Mouse (Mus musculus) MN1 (cell line): ENCODE measurements around the gene Ccdc54.

Source experiments
- DNase-seq: peaks from one replicate; pipeline ENCODE4 v3.0.0-alpha.2; 2016; ENCODE audit warnings: low spot score

Ccdc54 gene

DNA sequence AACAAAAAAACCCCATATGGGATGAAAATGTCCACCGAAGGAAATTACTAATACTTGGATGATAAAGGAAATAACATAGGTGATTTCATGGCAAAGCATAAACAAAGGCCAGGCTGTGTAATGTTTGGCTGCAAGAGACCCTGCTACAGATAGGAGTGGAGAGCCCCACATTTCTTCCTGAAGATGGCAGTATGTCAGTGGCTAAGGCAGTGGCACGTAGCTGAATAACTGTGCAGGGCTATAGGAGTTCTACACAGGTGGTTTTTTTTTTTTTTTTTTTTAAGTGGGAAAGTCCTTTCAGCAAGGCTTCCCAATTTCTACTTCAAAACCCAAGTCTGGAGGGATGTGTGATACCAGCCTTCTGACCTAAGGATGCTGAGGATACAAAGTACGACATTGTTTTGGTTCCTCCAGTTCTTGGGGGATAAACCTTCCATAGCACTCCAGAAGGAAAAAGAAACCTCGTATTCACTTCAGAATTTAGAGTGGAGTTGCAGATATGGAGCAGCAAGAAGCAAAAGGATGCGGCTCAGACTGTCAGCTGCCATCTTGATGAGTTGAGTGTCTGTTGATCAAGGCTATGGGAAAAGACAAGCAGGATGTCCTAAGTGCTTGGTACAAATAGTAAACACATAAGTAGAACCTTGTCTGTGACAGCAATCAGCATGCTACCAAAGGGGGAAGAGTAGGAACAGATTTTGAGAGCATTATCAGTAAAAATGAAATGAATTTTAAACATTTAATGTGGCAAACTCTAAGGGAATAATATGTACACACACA is 48.2 kb downstream of the Ccdc54 start:
- no peak for DNase-seq
